Mouse (Mus musculus): ENCODE measurements around the gene Gm11627. TPM values are rescaled to one million over a fixed set of nuclear protein-coding genes. Genes with fewer than 3 reads are reported as not detected.
A peak's percentile ranks its signal among the peaks of the same experiment; 100 is the strongest.
"Not testable (repeated sequence)": the region's sequence is repeated elsewhere in the genome, so short reads cannot be mapped to it uniquely, and the experiment has no call there.

The Gm11627 gene
- polyA plus RNA-seq, 1 experiment from 2014 or later, result 4.3 TPM

DNA sequence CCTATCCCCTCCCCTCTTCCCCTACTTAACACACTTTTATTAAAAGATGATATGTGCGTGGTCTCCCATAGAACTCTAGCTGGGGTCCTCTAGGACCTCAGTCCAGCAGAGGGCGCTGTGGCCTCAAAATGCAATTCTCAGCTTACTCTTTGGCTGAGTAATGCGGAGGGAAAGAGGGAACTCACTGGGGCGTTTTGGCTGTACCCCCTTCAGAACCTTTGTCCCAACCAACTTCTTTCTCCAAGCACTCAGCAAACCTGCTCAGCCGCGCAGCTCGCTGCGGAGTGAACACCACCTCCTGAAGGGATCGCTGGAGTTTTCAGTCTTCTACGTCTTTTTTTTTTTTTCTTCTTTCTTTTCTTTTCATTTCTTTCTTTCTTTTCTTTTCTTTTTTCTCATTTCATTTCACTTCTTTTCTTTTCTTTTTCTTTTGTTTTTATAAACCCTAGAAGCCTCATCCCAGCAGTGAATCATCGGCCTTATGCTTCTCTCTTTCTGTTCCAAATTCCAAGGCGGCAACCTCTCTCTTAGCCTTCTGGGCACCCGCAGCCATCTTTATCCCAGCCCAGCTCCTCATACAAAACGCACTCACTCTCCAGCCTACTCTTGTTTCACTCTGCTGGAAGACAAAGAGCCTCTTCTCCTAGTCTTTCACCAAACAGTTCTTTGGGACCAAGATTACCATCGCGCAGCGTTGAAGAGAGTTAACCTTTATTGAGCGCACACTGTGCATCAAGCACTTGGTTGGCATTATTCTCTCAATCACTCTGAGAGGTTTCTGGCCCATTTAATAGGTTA, 6.2 kb downstream of the Gm11627 start:
- no peaks in the 10 kb centered on the region for H3K36me3 ChIP-seq
- H3K4me1 ChIP-seq, result peaks cover 4% of the 10 kb centered on the region; the same call in 1 of the 2 replicates
- H3K9me3 ChIP-seq (replicated peaks), result no peaks in the 10 kb centered on the region
- peak overlapping the region; percentile 33 for H3K4me3 ChIP-seq
- peak overlapping the region; percentile 54 for H3K4me2 ChIP-seq (replicated peaks)
- no peak overlapping the region for H3K27ac ChIP-seq
- H3K9ac ChIP-seq, result peak overlapping the region; percentile 52; the same call in 1 of the 2 replicates
- H3K27me3 ChIP-seq, result no peaks in the 10 kb centered on the region
- WGBS, result 8% methylated on average over 18 of the region's 18 CpGs
- ATAC-seq (ENCODE audit: low FRiP score), result peak; percentile 67; the same call in 1 of the 2 replicates

DNA sequence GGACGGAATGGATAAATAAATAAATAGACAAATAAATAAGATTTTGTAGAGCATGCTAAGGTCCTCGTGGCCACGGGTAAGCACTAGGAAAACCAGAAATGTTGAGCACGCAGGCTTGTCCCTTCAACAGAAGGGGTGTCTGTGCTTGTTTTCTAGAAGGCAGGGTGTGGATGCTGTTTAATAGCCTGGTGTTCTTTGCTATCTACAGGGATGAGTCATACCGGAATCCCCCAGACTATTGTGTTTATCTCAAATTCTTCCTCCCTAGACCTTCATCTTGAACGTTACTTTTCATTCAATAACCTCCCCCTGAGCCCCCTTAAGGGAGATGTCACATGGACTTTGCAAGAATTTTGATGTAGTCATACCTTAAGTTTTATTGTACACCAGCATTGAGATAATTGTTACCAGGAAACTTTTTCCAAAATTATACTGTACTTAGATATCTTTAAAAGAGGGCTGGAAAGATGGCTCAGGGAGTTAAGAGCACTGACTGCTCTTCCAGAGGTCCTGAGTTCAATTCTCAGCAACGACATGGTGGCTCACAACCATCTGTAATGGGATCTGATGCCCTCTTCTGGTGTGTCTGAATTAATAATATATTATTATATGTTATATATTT, 10.4 kb downstream of the Gm11627 start:
- no peak overlapping the region for H3K27ac ChIP-seq
- no peak overlapping the region for H3K4me3 ChIP-seq
- no peaks in the 10 kb centered on the region for H3K4me1 ChIP-seq
- 87% methylated on average over 7 of the region's 7 CpGs for WGBS
- H3K27me3 ChIP-seq, result no peaks in the 10 kb centered on the region
- H3K9me3 ChIP-seq (replicated peaks), result no peaks in the 10 kb centered on the region
- no peak for ATAC-seq (ENCODE audit: low FRiP score)
- no peaks in the 10 kb centered on the region for H3K36me3 ChIP-seq
- H3K4me2 ChIP-seq (replicated peaks), result no peak overlapping the region
- H3K9ac ChIP-seq, result no peak overlapping the region

DNA sequence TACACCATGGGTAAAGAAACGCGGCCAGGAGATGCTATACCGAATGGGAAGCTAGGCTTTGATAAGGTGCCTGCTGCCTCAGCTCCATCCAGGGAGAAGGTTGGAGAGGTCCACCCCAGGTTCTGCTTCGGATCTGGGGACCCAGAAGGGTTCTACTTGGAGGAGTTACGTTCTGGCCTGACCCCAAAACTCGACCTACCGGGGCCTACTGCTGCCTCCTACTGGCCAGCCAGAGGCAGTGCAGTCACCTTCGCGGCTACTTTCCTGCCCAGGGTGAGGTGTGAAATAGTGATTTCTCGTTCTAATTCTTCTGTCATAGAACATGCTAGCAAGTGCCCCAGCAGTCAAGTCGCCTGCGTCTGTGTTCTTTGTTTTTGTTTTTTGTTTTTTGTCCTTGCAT, 11.1 kb downstream of the Gm11627 start:
- ATAC-seq (ENCODE audit: low FRiP score), result no peak
- H3K4me1 ChIP-seq, result no peaks in the 10 kb centered on the region

DNA sequence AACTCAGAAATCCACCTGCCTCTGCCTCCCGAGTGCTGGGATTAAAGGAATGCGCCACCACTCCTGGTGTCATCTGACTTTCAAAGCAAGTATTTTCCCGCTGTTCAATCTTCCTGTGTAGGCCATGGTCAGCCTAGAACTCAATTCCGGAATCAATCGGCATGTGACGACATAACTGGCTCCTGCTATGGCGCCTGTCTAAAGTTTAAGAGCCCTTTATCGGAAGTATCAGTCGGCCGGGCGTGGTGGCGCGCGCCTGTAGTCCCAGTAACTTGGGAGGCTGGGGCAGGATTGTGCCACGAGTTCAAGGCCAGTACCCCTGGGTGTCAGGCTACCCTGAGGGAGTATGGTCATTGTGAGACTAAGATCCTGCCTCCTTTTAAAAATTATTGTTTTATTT, 11.5 kb downstream of the Gm11627 start:
- Histone ChIP-seq H3K4me3 (no peak overlapping the region), H3K4me1 (no peaks in the 10 kb centered on the region), H3K27ac (no peak overlapping the region), H3K4me2 (replicated peaks) (no peak overlapping the region), H3K27me3 (no peaks in the 10 kb centered on the region), H3K36me3 (no peaks in the 10 kb centered on the region), H3K9ac (no peak overlapping the region), H3K9me3 (replicated peaks) (no peaks in the 10 kb centered on the region)
- ATAC-seq (ENCODE audit: low FRiP score), result no peak
- 95% methylated on average over 15 of the region's 15 CpGs for WGBS

More for the DNA sequence above, 11.1 kb downstream of the Gm11627 start:
- WGBS, result 85% methylated on average over 12 of the region's 12 CpGs
- no peaks in the 10 kb centered on the region for H3K36me3 ChIP-seq
- H3K27me3 ChIP-seq, result no peaks in the 10 kb centered on the region
- no peak overlapping the region for H3K4me2 ChIP-seq (replicated peaks)
- H3K9me3 ChIP-seq (replicated peaks), result no peaks in the 10 kb centered on the region
- H3K27ac ChIP-seq, result no peak overlapping the region
- no peak overlapping the region for H3K9ac ChIP-seq
- H3K4me3 ChIP-seq, result no peak overlapping the region

DNA sequence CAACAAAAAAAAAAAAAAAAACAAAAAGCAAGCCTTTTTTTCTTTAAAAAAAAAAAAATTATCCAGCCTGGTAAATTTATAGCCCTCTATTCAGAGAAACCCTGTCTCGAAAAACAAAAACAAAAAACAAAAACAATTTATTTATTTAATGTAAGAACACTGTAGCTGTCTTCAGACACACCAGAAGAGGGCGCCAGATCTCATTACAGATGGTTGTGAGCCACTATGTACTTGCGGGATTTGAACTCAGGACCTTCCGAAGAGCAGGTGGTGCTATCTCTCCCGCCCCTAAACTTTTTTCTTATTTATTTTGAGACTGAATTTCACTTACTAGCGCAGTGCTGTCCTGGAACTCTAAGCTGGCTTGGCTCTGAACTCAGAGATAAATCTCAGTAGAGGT, 12.1 kb downstream of the Gm11627 start:
- no peak overlapping the region for H3K4me3 ChIP-seq
- no peak for ATAC-seq (ENCODE audit: low FRiP score)
- no peak overlapping the region for H3K27ac ChIP-seq
- H3K4me1 ChIP-seq, result no peaks in the 10 kb centered on the region
- no peaks in the 10 kb centered on the region for H3K36me3 ChIP-seq
- no peak overlapping the region for H3K9ac ChIP-seq
- WGBS, result 90% methylated on average over 6 of the region's 6 CpGs
- H3K9me3 ChIP-seq (replicated peaks), result no peaks in the 10 kb centered on the region
- H3K4me2 ChIP-seq (replicated peaks), result no peak overlapping the region
- H3K27me3 ChIP-seq, result no peaks in the 10 kb centered on the region

DNA sequence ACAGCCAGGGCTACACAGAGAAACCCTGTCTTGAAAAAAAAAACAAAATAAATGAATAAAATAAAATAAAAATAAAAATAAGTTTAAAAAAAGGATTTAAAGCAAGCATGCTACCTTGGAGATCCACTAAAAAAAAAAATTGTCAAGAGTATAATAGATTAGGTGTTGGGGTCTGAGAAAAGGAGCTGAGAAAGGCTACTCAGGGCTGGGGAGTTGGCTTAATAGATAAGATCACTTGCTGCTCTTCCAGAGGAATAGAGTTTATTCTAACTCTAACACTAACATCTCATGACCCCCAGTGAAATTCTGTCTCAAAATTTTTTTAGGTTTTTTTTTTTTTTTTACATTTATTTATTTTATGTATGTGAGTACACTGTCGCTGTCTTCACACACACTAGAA, 13.0 kb downstream of the Gm11627 start:
- Histone ChIP-seq H3K9me3 (replicated peaks) (no peaks in the 10 kb centered on the region), H3K4me2 (replicated peaks) (no peak overlapping the region), H3K27me3 (no peaks in the 10 kb centered on the region), H3K36me3 (no peaks in the 10 kb centered on the region), H3K4me3 (no peak overlapping the region), H3K27ac (no peak overlapping the region), H3K4me1 (no peaks in the 10 kb centered on the region), H3K9ac (no peak overlapping the region)
- no peak for ATAC-seq (ENCODE audit: low FRiP score)
- WGBS, result 92% methylated on average over 1 of the region's 1 CpGs

DNA sequence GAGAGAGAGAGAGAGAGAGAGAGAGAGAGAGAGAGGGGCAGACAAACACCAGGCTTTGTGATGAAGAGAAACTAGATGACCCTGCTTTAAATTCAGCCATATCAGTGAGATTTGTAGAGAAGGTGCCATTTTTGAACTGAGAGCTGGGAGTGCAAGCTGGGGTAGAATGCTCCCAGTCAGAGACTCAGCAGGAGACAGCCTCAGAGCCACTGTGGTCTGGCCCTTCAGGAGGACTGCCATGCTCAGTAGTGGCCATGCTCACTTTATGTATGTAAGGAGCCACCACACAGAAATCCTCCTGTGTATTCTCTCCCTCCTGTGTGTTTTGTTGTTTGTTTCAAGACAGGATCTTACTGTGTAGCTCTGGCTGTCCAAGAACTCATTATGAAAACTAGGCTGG, 13.5 kb downstream of the Gm11627 start:
- Histone ChIP-seq H3K9ac (no peak overlapping the region), H3K4me3 (no peak overlapping the region)

DNA sequence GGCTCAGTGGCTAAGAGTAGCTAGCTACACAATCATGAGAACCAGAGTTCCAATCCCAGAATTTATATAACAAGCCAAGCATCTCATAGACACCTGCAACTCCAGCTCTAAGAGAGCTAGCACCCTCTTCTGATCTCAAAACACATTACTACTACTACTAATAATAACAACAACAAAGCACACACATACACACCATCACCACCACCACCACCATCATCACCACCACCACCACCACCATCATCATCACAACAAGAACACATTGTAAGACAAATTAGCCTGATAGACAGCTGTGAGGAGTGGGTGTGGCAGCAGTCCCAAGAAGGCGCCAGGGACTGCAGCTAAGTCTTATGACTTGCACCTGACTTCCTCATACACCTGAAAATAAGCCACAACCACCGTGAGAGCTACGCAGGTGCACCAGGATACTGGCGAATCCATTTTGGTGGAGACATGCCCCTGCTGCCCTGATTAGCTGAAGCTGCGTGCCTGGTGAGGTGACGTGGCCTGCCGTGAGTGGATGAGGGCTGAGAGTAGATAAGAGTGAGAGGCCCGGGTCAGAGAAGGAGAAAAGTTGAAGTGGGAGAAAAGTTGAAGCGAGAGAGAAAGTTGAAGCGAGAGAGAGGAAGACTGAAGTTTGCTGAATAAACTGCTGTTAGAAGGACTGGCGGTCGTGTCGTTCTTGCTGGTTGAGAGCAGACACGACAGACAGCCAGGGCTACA, 14.1 kb downstream of the Gm11627 start:
- ATAC-seq (ENCODE audit: low FRiP score); H3K4me1 ChIP-seq; H3K4me2 ChIP-seq (replicated peaks); H3K9ac ChIP-seq; H3K27ac ChIP-seq; H3K36me3 ChIP-seq; H3K27me3 ChIP-seq; H3K4me3 ChIP-seq; H3K9me3 ChIP-seq (replicated peaks): not testable (repeated sequence)
- 85% methylated on average over 14 of the region's 14 CpGs for WGBS

More for the DNA sequence above, 13.5 kb downstream of the Gm11627 start:
- Histone ChIP-seq H3K36me3 (no peaks in the 10 kb centered on the region), H3K27ac (no peak overlapping the region), H3K9me3 (replicated peaks) (no peaks in the 10 kb centered on the region), H3K4me1 (no peaks in the 10 kb centered on the region), H3K4me2 (replicated peaks) (no peak overlapping the region), H3K27me3 (no peaks in the 10 kb centered on the region)
- no peak for ATAC-seq (ENCODE audit: low FRiP score)

DNA sequence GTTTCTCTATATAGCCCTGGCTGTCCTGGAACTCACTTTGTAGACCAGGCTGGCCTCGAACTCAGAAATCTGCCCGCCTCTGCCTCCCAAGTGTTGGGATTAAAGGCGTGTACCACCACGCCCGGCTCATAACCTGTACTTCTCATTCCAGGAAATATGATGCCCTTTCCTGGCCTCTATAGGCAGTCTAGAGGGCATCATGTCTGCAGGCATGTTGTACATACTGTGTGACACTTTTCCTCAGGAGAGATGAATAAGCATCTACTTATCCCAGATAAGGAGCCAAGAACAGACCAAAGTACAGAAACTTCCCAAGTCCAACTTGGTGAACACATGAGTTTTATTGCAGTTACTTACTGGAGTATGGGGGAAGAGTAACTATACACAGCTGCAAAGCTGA, 20.6 kb downstream of the Gm11627 start:
- whole genome bisulfite sequencing, result 100% methylated on average over 3 of the region's 5 CpGs
- no peaks in the 10 kb centered on the region for H3K9me3 ChIP-seq (replicated peaks)
- H3K27me3 ChIP-seq, result no peaks in the 10 kb centered on the region
- no peak for ATAC-seq (ENCODE audit: low FRiP score)
- H3K36me3 ChIP-seq, result no peaks in the 10 kb centered on the region
- peaks cover 12% of the 10 kb centered on the region for H3K4me1 ChIP-seq
- H3K9ac ChIP-seq, result no peak overlapping the region
- no peak overlapping the region for H3K4me2 ChIP-seq (replicated peaks)
- no peak overlapping the region for H3K27ac ChIP-seq
- H3K4me3 ChIP-seq, result no peak overlapping the region

DNA sequence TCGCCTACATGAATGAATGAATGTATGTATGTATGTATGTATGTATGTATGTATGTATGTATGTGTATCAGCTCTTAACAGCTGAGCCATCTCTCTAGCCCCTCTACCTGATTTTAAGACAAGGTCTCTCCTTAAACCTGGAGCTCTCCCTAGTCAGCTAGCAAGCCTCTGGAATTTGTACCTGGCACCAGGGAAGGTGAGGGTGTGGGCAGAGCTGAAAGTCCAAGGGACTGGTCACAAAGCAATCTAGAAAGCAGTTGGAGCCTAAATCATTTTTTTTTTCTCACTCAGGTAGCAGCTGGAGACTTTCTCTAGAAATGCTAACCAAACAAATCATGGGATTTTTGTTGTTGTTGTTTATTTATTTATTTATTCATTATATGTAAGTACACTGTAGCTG, 21.9 kb downstream of the Gm11627 start:
- Histone ChIP-seq H3K4me1 (peaks cover 14% of the 10 kb centered on the region), H3K9ac (no peak overlapping the region), H3K27me3 (no peaks in the 10 kb centered on the region), H3K36me3 (no peaks in the 10 kb centered on the region), H3K4me3 (no peak overlapping the region), H3K27ac (no peak overlapping the region), H3K9me3 (replicated peaks) (no peaks in the 10 kb centered on the region), H3K4me2 (replicated peaks) (no peak overlapping the region)
- no peak for ATAC-seq (ENCODE audit: low FRiP score)
- 93% methylated on average over 1 of the region's 1 CpGs for WGBS

DNA sequence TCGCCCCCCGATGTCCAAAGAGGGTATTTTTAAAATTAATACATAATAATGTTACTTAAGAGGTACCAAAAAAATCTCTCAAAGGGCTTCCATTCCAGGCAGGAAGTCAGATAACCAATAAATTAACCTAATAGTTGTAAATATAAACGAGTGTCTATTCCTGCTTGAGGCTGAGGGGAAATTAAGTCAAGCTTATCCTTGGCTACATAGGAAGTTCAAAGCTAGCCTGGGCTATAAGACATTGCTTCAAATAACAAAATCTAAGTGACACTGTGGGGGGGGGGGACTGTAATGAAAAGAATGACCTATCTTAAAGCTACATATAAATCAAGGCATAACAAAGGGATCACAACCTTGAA, 22.6 kb downstream of the Gm11627 start:
- Histone ChIP-seq H3K4me2 (replicated peaks) (peak overlapping the region; percentile 63), H3K4me1 (peaks cover 19% of the 10 kb centered on the region), H3K27me3 (no peaks in the 10 kb centered on the region), H3K36me3 (no peaks in the 10 kb centered on the region), H3K27ac (peak overlapping the region; percentile 95), H3K9me3 (replicated peaks) (no peaks in the 10 kb centered on the region), H3K9ac (no peak overlapping the region), H3K4me3 (peak overlapping the region; percentile 73)
- 0 out of 2 replicates have a peak, but pooled peaks have one; percentile 12 for ATAC-seq (ENCODE audit: low FRiP score)
- 19% methylated on average over 3 of the region's 3 CpGs for WGBS

DNA sequence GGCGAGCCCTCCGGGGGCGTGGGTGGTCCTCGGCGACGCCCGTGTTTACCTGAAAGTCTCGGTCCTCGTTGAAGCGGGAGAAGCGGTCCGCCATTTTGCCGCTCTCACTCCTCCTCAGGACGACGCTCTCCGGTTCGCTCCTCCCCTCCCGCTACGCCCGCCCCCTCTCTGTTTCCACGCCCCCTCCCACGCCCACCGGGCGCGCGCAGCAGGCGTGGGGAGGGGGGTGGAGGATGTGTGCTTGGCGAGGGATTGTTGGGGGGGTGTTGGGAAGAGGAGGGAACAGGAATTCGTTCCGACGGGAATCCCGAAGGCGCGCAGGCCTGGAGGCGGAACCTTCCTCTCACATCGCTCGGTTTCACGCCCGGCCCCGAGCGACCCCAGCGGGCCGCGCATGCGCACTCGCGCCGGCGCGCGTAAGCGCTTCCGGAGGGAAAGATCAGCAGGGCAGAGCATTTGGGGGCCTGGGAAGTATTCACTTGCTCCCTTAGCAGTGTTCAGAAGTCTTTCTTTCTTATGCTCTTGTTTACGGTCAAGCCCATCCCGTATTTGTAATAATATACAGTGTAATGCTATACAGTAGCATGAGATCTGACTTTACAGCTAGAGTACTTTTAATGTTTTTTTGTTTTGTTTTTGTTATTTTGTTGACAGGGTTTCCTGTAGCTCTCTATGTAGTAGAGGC, 23.1 kb downstream of the Gm11627 start, which contains the start of gene Gpatch8:
Gpatch8 (minus strand) TSS at position 362 of the 685 bp plus-strand sequence.
- ATAC-seq (ENCODE audit: low FRiP score), result peak; percentile 96
- Histone ChIP-seq H3K36me3 (no peaks in the 10 kb centered on the region), H3K27ac (peak within 1 kb of the TSS; percentile 95), H3K9me3 (replicated peaks) (no peaks in the 10 kb centered on the region), H3K27me3 (no peaks in the 10 kb centered on the region), H3K4me2 (replicated peaks) (peak within 1 kb of the TSS; percentile 63), H3K4me1 (peaks cover 21% of the 10 kb centered on the region), H3K4me3 (peak within 1 kb of the TSS; percentile 73), H3K9ac (peak within 1 kb of the TSS; percentile 91)
- under 1% methylated on average over 55 of the region's 55 CpGs for WGBS
